In genomic region chr6:120111984-120112803, GRCm38 (mm10) we compare ENCODE assay signal across 8 mouse cellular contexts. TPM values are rescaled to one million over a fixed set of nuclear protein-coding genes. Genes with fewer than 3 reads are reported as not detected.
DNase-seq lines count a peak whose midpoint lies in the region; ATAC-seq and TF ChIP-seq lines count a peak whose summit lies in the region.

No protein-coding gene starts in this region.

- 11% methylated on average over 22 of the region's 22 CpGs for WGBS in hindbrain, embryonic 11.5 days

- H3K36me3 ChIP-seq in G1E (replicated peaks), result no peaks in the 10 kb centered on the region
- H3K36me3 ChIP-seq in hindbrain, embryonic 11.5 days (ENCODE audit: control insufficient read depth, insufficient read depth, low read length), result no peaks in the 10 kb centered on the region

- H3K9ac ChIP-seq in hindbrain, embryonic 11.5 days (ENCODE audit: low read depth, low read length), result no peak overlapping the region

- H3K27me3 ChIP-seq in G1E (ENCODE audit: insufficient read depth, low read length), result peaks cover 20% of the 10 kb centered on the region
- H3K27me3 ChIP-seq in hindbrain, embryonic 11.5 days (ENCODE audit: control insufficient read depth, insufficient read depth, low read length), result no peaks in the 10 kb centered on the region

- peak overlapping the region; percentile 61; the same call in 1 of the 2 replicates for H3K4me3 ChIP-seq in G1E (ENCODE audit: low read depth, low read length)
- peak overlapping the region; percentile 50 for H3K4me3 ChIP-seq in brown adipose tissue, adult 24 weeks (ENCODE audit: insufficient read depth, low read depth, low read length)
- no peak overlapping the region for H3K4me3 ChIP-seq in hindbrain, embryonic 11.5 days (ENCODE audit: low read depth, low read length)
- H3K4me3 ChIP-seq in left cerebral cortex, adult 2 months, result peak overlapping the region; percentile 31; the same call in 1 of the 2 replicates

- intact Hi-C loops in left cerebral cortex, adult 2 months (cut with DNase I), result loop anchor here (5.0 kb wide), 1 partner anchor 80 kb away; no protein-coding TSS in a partner anchor

- H3K4me1 ChIP-seq in G1E (ENCODE audit: insufficient read depth, low read depth, low read length), result peaks cover 36% of the 10 kb centered on the region
- H3K4me1 ChIP-seq in brown adipose tissue, adult 24 weeks (ENCODE audit: control insufficient read depth, insufficient read depth, insufficient read length, low read length), result peaks cover 42% of the 10 kb centered on the region
- no peaks in the 10 kb centered on the region; the same call in 1 of the 2 replicates for H3K4me1 ChIP-seq in hindbrain, embryonic 11.5 days (replicated peaks; ENCODE audit: control insufficient read depth, insufficient read depth, low read length)

- no peaks in the 10 kb centered on the region for H3K9me3 ChIP-seq in G1E (replicated peaks)
- H3K9me3 ChIP-seq in hindbrain, embryonic 11.5 days (ENCODE audit: control insufficient read depth, low read length), result no peaks in the 10 kb centered on the region

- DNase-seq in G1E (ENCODE audit: low spot score), result peak; percentile 87
- DNase-seq in forelimb bud, embryonic 11.5 days (ENCODE audit: low read depth, low spot score), result peak; percentile 81
- DNase-seq in hindbrain, embryonic 11.5 days (ENCODE audit: low spot score), result peak; percentile 81
- DNase-seq in left cerebral cortex, adult 2 months (ENCODE audit: extremely low spot score in 1 of 2, low spot score in 2 of 2), result peak; percentile 41 to 55
- DNase-seq in right cerebral cortex, adult 18-20 months, result peak; percentile 66
- peak; percentile 14 for DNase-seq in urinary bladder, postnatal 10 days (ENCODE audit: low spot score)

- ATAC-seq in G1E (ENCODE audit: extremely low read depth, insufficient number of reproducible peaks, low FRiP score, poor library complexity, severe bottlenecking), result peak; percentile 90
- ATAC-seq in hindbrain, embryonic 11.5 days (ENCODE audit: low FRiP score), result peak; percentile 93
- peak; percentile 97 for ATAC-seq in megakaryocyte, adult 5-6 weeks (ENCODE audit: poor library complexity, severe bottlenecking)

- H3K27ac ChIP-seq in brown adipose tissue, adult 24 weeks (replicated peaks; ENCODE audit: low read depth, low read length), result peak overlapping the region; percentile 54
- H3K27ac ChIP-seq in hindbrain, embryonic 11.5 days (ENCODE audit: low read depth, low read length), result peak overlapping the region; percentile 75
- H3K27ac ChIP-seq in left cerebral cortex, adult 2 months, result peak overlapping the region; percentile 71

- H3K4me2 ChIP-seq in hindbrain, embryonic 11.5 days (replicated peaks; ENCODE audit: low read depth, low read length), result peak overlapping the region; percentile 30

- TF ChIP-seq CTCF in G1E (IDR thresholded peaks at IDR 0.05; ENCODE audit: low read depth, low read length), result no peak
- no peak; the same call in 1 of the 2 replicates for TF ChIP-seq CTCF in left cerebral cortex, adult 2 months (IDR thresholded peaks at IDR 0.05)

RNA-seq across cellular contexts. Expression of gene Ninj2, which starts 19.0 kb away (rescaled TPM):
- not detected in 2 replicates for total RNA-seq in G1E (2014; fragmentation: Nextera tagmentation)
- not detected in 2 replicates for total RNA-seq in G1E (2017)
- polyA plus RNA-seq in G1E (2012), result not detected in 2 replicates
- not detected in 2 replicates for polyA plus RNA-seq in brown adipose tissue, adult 24 weeks (2012; ENCODE audit: insufficient read depth, insufficient read length, missing spikeins)
- polyA plus RNA-seq in hindbrain, embryonic 11.5 days (2014; fragmentation: Nextera tagmentation; extraction: Ambion mirVana), result not detected in 2 replicates
- 1 to 10 TPM in 1 of 2 experiments, under 1 TPM in 1; 0.56 to 1.3 TPM for total RNA-seq in left cerebral cortex, adult 2 months (2021)
- not detected in 2 replicates for total RNA-seq in megakaryocyte, adult 5-6 weeks (2015)
- not detected in 2 replicates for total RNA-seq in megakaryocyte, adult 5-6 weeks (2017)

Comparison
In these comparisons a context has a peak if more than half of its experiments do, and no peak if none do; other contexts are left out.
1. DNase-seq: peak in every context shown above with its lines; median percentile 87 in G1E; 81 in forelimb bud, embryonic 11.5 days; 81 in hindbrain, embryonic 11.5 days; 66 in right cerebral cortex, adult 18-20 months; 48 in left cerebral cortex, adult 2 months; 14 in urinary bladder, postnatal 10 days.